Comparison of ENCODE assay signal across 27 mouse cellular contexts in the genomic region with DNA sequence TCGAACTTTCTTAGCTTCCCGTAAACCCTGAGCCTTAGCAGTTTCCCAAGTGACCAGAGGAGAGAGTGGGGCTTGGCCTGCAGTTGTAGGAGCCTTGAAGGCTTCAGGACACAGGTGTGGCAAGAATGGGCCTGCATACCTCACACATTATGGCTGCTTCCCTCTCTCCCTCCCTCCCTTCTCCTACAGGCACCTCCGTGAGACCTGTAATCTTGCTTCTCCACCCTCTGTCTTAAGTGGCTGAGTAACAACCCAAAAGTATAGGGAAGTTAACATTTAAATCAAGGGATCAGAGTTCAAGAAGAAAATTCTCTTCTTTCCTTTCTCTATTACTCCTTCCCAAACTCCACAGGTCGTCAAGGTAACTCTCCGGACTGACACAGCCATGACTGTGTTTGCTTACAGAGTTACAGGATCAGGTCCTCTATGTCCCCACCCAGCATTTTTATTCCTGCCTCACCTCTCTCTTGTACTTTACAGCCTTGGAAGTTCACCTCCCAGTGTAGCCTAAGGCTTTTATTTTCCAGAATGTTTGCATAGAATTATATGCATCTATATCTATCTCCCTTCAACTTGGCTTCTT. TPM values are rescaled to one million over a fixed set of nuclear protein-coding genes. Genes with fewer than 3 reads are reported as not detected.
DNase-seq lines count a peak whose midpoint lies in the region; ATAC-seq lines count a peak whose summit lies in the region.
"Had no signal": no experiment of that assay in that cellular context is flagged by ENCODE, and none has a peak within 500 bp of the region (broad histone marks: within the 10 kb centered on the region; RNA-seq: fewer than 3 reads in every experiment).

No protein-coding gene starts in this region.

- DNase-seq in heart, adult 11 months = peak; percentile 55
- no peak for DNase-seq in lung, postnatal 4 days
- no peak for DNase-seq in adrenal gland, adult 2 months
- no peak for DNase-seq in cerebellum, adult 11-12 months
- DNase-seq: adrenal gland, postnatal 10 days; cerebellum, adult 9-10 months; gastrocnemius, postnatal 14 days; heart, postnatal 36 days; kidney, adult 18-20 months; kidney, postnatal 4 days; liver, embryonic 13.5 days; lung, adult 2 months; right cerebral cortex, postnatal 4 days had no signal

- H3K9ac ChIP-seq in heart, embryonic 12.5 days = no peak overlapping the region
- H3K9ac ChIP-seq in lung, embryonic 16.5 days (ENCODE audit: low read length) = no peak overlapping the region
- H3K9ac ChIP-seq in intestine, embryonic 16.5 days (ENCODE audit: low read depth, low read length) = no peak overlapping the region
- H3K9ac ChIP-seq: embryonic facial prominence, embryonic 15.5 days; hindbrain, embryonic 12.5 days; liver, embryonic 13.5 days; neural tube, embryonic 12.5 days had no signal

- H3K4me1 ChIP-seq in heart, embryonic 12.5 days (replicated peaks) = peaks cover 9% of the 10 kb centered on the region
- H3K4me1 ChIP-seq in lung, embryonic 16.5 days (replicated peaks; ENCODE audit: control insufficient read depth, insufficient read depth, low read length) = peaks cover 30% of the 10 kb centered on the region
- H3K4me1 ChIP-seq in intestine, embryonic 16.5 days (ENCODE audit: control insufficient read depth, insufficient read depth, low read length) = peaks cover 16% of the 10 kb centered on the region

- 64% methylated on average over 5 of the region's 5 CpGs for WGBS in heart, embryonic 12.5 days
- 52% methylated on average over 5 of the region's 5 CpGs for WGBS in lung, embryonic 16.5 days
- WGBS in intestine, embryonic 16.5 days = 48% methylated on average over 5 of the region's 5 CpGs

- no peak overlapping the region for H3K4me2 ChIP-seq in heart, embryonic 12.5 days
- H3K4me2 ChIP-seq in lung, embryonic 16.5 days (ENCODE audit: low read depth, low read length) = no peak overlapping the region
- no peak overlapping the region for H3K4me2 ChIP-seq in intestine, embryonic 16.5 days (ENCODE audit: low read depth, low read length)
- H3K4me2 ChIP-seq: embryonic facial prominence, embryonic 15.5 days; hindbrain, embryonic 12.5 days; liver, embryonic 13.5 days; midbrain, embryonic 11.5 days; neural tube, embryonic 12.5 days had no signal

- H3K27ac ChIP-seq in heart, embryonic 12.5 days (ENCODE audit: poor library complexity, severe bottlenecking) = no peak overlapping the region
- H3K27ac ChIP-seq in lung, embryonic 16.5 days (ENCODE audit: low read length) = peak overlapping the region; percentile 4
- peak overlapping the region; percentile 62 for H3K27ac ChIP-seq in intestine, embryonic 16.5 days (ENCODE audit: low read length)
- H3K27ac ChIP-seq: embryonic facial prominence, embryonic 10.5 days; embryonic facial prominence, embryonic 15.5 days; heart, embryonic 10.5 days; hindbrain, embryonic 12.5 days; hindbrain, postnatal 0 days; kidney, postnatal 0 days; liver, embryonic 13.5 days; neural tube, embryonic 12.5 days had no signal

- H3K4me3 ChIP-seq in heart, embryonic 12.5 days = no peak overlapping the region
- no peak overlapping the region for H3K4me3 ChIP-seq in lung, embryonic 16.5 days (ENCODE audit: low read length)
- no peak overlapping the region for H3K4me3 ChIP-seq in intestine, embryonic 16.5 days (ENCODE audit: low read length)
- H3K4me3 ChIP-seq: embryonic facial prominence, embryonic 10.5 days; embryonic facial prominence, embryonic 15.5 days; heart, embryonic 10.5 days; hindbrain, embryonic 12.5 days; liver, embryonic 13.5 days; neural tube, embryonic 12.5 days had no signal

- no peak for ATAC-seq in heart, embryonic 12.5 days (ENCODE audit: insufficient number of reproducible peaks, low FRiP score)
- ATAC-seq in lung, embryonic 16.5 days (ENCODE audit: low read depth) = peak; percentile 61
- peak; percentile 82 for ATAC-seq in intestine, embryonic 16.5 days
- ATAC-seq: forebrain, embryonic 14.5 days; hindbrain, postnatal 0 days; midbrain, embryonic 16.5 days had no signal

- H3K27me3 ChIP-seq in heart, embryonic 12.5 days (replicated peaks) = no peaks in the 10 kb centered on the region
- H3K27me3 ChIP-seq in lung, embryonic 16.5 days (ENCODE audit: control insufficient read depth, insufficient read depth, low read depth, low read length) = no peaks in the 10 kb centered on the region
- no peaks in the 10 kb centered on the region for H3K27me3 ChIP-seq in intestine, embryonic 16.5 days (replicated peaks; ENCODE audit: control insufficient read depth, insufficient read depth, low read length)
- H3K27me3 ChIP-seq: embryonic facial prominence, embryonic 15.5 days; hindbrain, embryonic 12.5 days; liver, embryonic 13.5 days; neural tube, embryonic 12.5 days had no signal

- H3K36me3 ChIP-seq in heart, embryonic 12.5 days = no peaks in the 10 kb centered on the region
- no peaks in the 10 kb centered on the region for H3K36me3 ChIP-seq in lung, embryonic 16.5 days (ENCODE audit: control insufficient read depth, insufficient read depth, low read length)
- no peaks in the 10 kb centered on the region for H3K36me3 ChIP-seq in intestine, embryonic 16.5 days (ENCODE audit: control insufficient read depth, insufficient read depth, low read length)
- H3K36me3 ChIP-seq: embryonic facial prominence, embryonic 10.5 days; embryonic facial prominence, embryonic 15.5 days; G1E; heart, embryonic 10.5 days; hindbrain, embryonic 12.5 days; liver, embryonic 13.5 days; neural tube, embryonic 12.5 days had no signal

- no peaks in the 10 kb centered on the region for H3K9me3 ChIP-seq in heart, embryonic 12.5 days (replicated peaks)
- no peaks in the 10 kb centered on the region for H3K9me3 ChIP-seq in lung, embryonic 16.5 days (ENCODE audit: control insufficient read depth, low read length)
- H3K9me3 ChIP-seq in intestine, embryonic 16.5 days (ENCODE audit: control insufficient read depth, low read length) = no peaks in the 10 kb centered on the region
- H3K9me3 ChIP-seq: embryonic facial prominence, embryonic 10.5 days; embryonic facial prominence, embryonic 15.5 days; heart, embryonic 10.5 days; liver, embryonic 13.5 days; neural tube, embryonic 12.5 days had no signal

RNA-seq across cellular contexts. Expression of gene Dusp6, which starts 19.0 kb away (rescaled TPM):
- 52.6 and 57.1 TPM in 2 replicates for polyA plus RNA-seq in heart, embryonic 12.5 days (2016; fragmentation: Nextera tagmentation; extraction: Ambion mirVana)
- polyA plus RNA-seq in lung, embryonic 16.5 days (2015; fragmentation: Nextera tagmentation; extraction: Ambion mirVana) = 79.3 and 80.3 TPM in 2 replicates
- 37.2 and 37.5 TPM in 2 replicates for polyA plus RNA-seq in intestine, embryonic 16.5 days (2015; fragmentation: Nextera tagmentation; extraction: Ambion mirVana)
- total RNA-seq in adrenal gland, adult 2 months (2021) = 100 to 1,000 TPM in 1 of 2 experiments, 10 to 100 TPM in 1; 70.4 to 146 TPM
- polyA plus RNA-seq in adrenal gland, adult 2 months (2012; rRNA removed) = 105 TPM in 2 replicates
- polyA plus RNA-seq: G1E had no signal
